Mouse (Mus musculus): ENCODE measurements around the gene Kcnf1. TPM values are rescaled to one million over a fixed set of nuclear protein-coding genes. Genes with fewer than 3 reads are reported as not detected.

Kcnf1 gene
- polyA plus RNA-seq, 1 experiment from 2014 or later = 1.3 TPM

DNA sequence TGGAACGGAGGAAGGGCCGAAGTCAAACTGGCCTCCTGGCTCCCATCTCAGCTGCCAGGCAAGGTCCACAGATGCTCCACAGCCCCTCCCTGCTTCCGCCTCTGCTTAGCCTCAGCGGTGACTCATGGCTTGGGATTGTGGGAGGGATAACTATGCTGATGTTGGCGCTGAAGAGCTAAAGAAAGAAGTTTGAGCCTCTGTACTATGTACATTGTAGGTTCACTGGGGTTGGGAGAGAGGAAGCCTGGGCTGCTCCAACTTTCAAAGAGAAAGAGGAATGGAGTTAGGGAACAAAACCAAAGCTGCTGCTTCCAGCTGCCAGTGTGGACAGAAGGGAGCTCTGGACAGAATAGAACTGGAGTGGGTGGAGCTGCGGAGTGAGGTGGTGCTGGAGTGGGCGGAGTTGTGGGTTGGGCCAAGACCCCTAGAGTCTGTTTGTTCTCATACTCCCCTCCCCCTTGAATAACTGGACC is 7.7 kb upstream of the Kcnf1 start:
- peak; percentile 40; the same call in 1 of the 2 replicates for ATAC-seq (ENCODE audit: low FRiP score)
- H3K36me3 ChIP-seq = no peaks in the 10 kb centered on the region
- no peak overlapping the region for H3K4me2 ChIP-seq (replicated peaks)
- no peak overlapping the region; the same call in 1 of the 2 replicates for H3K9ac ChIP-seq
- H3K4me3 ChIP-seq = no peak overlapping the region
- H3K27ac ChIP-seq = no peak overlapping the region
- 36% methylated on average over 7 of the region's 7 CpGs for whole genome bisulfite sequencing
- H3K4me1 ChIP-seq = peaks cover 6% of the 10 kb centered on the region; the same call in 1 of the 2 replicates
- H3K27me3 ChIP-seq = no peaks in the 10 kb centered on the region
- no peaks in the 10 kb centered on the region for H3K9me3 ChIP-seq (replicated peaks)

- 48% methylated on average over 10 of the region's 10 CpGs for WGBS
- H3K4me1 ChIP-seq = peaks cover 6% of the 10 kb centered on the region; the same call in 1 of the 2 replicates
- no peak overlapping the region for H3K27ac ChIP-seq
- H3K4me2 ChIP-seq (replicated peaks) = no peak overlapping the region
- no peaks in the 10 kb centered on the region; the same call in 1 of the 2 replicates for H3K27me3 ChIP-seq
- H3K36me3 ChIP-seq = no peaks in the 10 kb centered on the region
- H3K9ac ChIP-seq = no peak overlapping the region
- ATAC-seq (ENCODE audit: low FRiP score) = no peak
- H3K4me3 ChIP-seq = no peak overlapping the region
- no peaks in the 10 kb centered on the region for H3K9me3 ChIP-seq (replicated peaks)
Observed at GRCm38 (mm10) chr12:17183788-17184187, 7.1 kb upstream of the Kcnf1 start.

- ATAC-seq (ENCODE audit: low FRiP score) = peak; percentile 80
- Histone ChIP-seq H3K27me3 (peaks cover 36% of the 10 kb centered on the region), H3K27ac (no peak overlapping the region)
Observed at GRCm38 (mm10) chr12:17176041-17176756, 489 bp downstream of the Kcnf1 start.

DNA sequence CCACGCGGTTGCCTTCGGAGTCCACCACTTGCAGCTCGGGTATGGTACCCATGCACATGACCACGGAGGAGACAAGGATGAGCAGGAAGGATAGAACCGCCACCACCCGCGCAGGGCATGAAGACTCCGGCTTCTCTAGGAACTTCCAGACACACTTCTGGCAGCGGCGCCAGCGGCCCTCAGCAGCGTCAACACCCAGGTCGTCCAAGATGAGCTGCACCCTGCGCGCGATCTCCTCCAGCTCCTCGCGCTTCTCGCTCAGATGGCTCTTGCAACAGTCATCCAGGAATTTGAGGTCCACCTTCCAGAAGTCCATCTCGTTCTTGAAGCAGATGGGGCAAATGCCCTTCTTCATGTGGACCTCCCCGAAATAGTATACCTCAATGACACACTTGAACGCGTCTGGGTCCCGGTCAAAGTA is 1.1 kb downstream of the Kcnf1 start:
- peaks cover 9% of the 10 kb centered on the region for H3K4me1 ChIP-seq
- peak overlapping the region; percentile 54 for H3K4me3 ChIP-seq
- ATAC-seq (ENCODE audit: low FRiP score) = peak; percentile 18; the same call in 1 of the 2 replicates
- no peak overlapping the region for H3K27ac ChIP-seq
- H3K9me3 ChIP-seq (replicated peaks) = no peaks in the 10 kb centered on the region
- peak overlapping the region; percentile 98 for H3K4me2 ChIP-seq (replicated peaks)
- H3K36me3 ChIP-seq = no peaks in the 10 kb centered on the region
- H3K27me3 ChIP-seq = peaks cover 37% of the 10 kb centered on the region
- H3K9ac ChIP-seq = peak overlapping the region; percentile 67; the same call in 1 of the 2 replicates
- 17% methylated on average over 25 of the region's 25 CpGs for WGBS

More at GRCm38 (mm10) chr12:17176041-17176756, 489 bp downstream of the Kcnf1 start:
- peak overlapping the region; percentile 54 for H3K4me3 ChIP-seq
- H3K36me3 ChIP-seq = no peaks in the 10 kb centered on the region
- H3K9me3 ChIP-seq (replicated peaks) = no peaks in the 10 kb centered on the region
- peaks cover 9% of the 10 kb centered on the region for H3K4me1 ChIP-seq
- peak overlapping the region; percentile 67 for H3K9ac ChIP-seq
- under 1% methylated on average over 52 of the region's 54 CpGs for WGBS
- peak overlapping the region; percentile 98 for H3K4me2 ChIP-seq (replicated peaks)

GRCm38 (mm10) chr12:17175124-17175523 is 1.6 kb downstream of the Kcnf1 start:
- ATAC-seq (ENCODE audit: low FRiP score) = no peak
- H3K27ac ChIP-seq = no peak overlapping the region
- H3K4me2 ChIP-seq (replicated peaks) = peak overlapping the region; percentile 98
- H3K27me3 ChIP-seq = peaks cover 41% of the 10 kb centered on the region
- H3K9ac ChIP-seq = no peak overlapping the region
- WGBS = 77% methylated on average over 20 of the region's 20 CpGs
- H3K4me1 ChIP-seq = peaks cover 9% of the 10 kb centered on the region
- H3K36me3 ChIP-seq = no peaks in the 10 kb centered on the region
- H3K4me3 ChIP-seq = peak overlapping the region; percentile 54
- no peaks in the 10 kb centered on the region for H3K9me3 ChIP-seq (replicated peaks)

DNA sequence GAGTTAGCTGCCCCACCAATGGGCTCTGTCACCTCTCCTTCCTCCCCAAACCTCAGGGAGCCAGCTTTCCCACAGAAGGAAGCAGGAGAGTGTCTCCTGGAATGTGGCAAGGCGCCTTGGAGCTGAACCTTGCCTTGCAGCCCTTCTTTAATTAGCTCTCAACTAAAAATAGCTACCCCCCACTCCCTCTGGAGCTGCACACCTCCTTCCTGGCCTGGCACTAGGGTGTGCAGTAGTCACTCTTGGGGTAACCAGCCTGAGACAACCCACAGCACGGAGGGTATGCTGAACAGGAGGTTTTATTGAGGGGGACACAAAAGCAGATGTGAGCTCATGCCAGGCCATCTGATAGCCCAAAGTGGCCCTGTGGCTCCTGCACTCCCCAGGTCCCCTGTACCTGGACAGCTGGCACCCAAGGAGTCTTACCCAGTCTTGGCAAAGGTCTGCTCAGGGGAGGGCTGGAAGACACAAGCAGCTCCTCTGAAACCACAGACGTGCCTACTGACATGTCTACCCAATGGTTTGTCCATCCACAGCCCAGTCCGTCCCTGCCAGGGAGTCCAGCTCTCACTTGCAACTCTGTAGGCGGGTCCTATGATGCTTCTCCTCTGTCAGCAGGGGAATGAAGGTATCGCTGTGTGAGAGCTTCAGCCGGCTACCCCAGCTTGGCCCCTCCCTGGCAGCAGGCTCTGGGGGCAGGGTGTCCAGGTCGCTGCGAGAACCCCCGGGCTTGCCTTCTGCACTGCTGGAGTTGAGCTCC is 2.4 kb downstream of the Kcnf1 start:
- no peak for ATAC-seq (ENCODE audit: low FRiP score)

GRCm38 (mm10) chr12:17170406-17170805 is 6.3 kb downstream of the Kcnf1 start:
- Histone ChIP-seq H3K36me3 (no peaks in the 10 kb centered on the region), H3K4me2 (replicated peaks) (no peak overlapping the region), H3K27ac (no peak overlapping the region), H3K9ac (no peak overlapping the region), H3K4me1 (peaks cover 3% of the 10 kb centered on the region), H3K27me3 (peaks cover 29% of the 10 kb centered on the region), H3K9me3 (replicated peaks) (no peaks in the 10 kb centered on the region), H3K4me3 (no peak overlapping the region)
- WGBS = 88% methylated on average over 10 of the region's 10 CpGs
- ATAC-seq (ENCODE audit: low FRiP score) = no peak

More for the DNA sequence above, 2.4 kb downstream of the Kcnf1 start:
- no peak overlapping the region for H3K4me3 ChIP-seq
- peaks cover 46% of the 10 kb centered on the region for H3K27me3 ChIP-seq
- no peak overlapping the region for H3K4me2 ChIP-seq (replicated peaks)
- H3K9me3 ChIP-seq (replicated peaks) = no peaks in the 10 kb centered on the region
- no peak overlapping the region for H3K27ac ChIP-seq
- H3K9ac ChIP-seq = no peak overlapping the region
- H3K4me1 ChIP-seq = peaks cover 9% of the 10 kb centered on the region
- H3K36me3 ChIP-seq = no peaks in the 10 kb centered on the region
- WGBS = 76% methylated on average over 10 of the region's 10 CpGs

- Histone ChIP-seq H3K9me3 (replicated peaks) (no peaks in the 10 kb centered on the region), H3K27ac (no peak overlapping the region), H3K27me3 (peaks cover 9% of the 10 kb centered on the region; the same call in 1 of the 2 replicates), H3K4me3 (no peak overlapping the region), H3K4me1 (no peaks in the 10 kb centered on the region), H3K9ac (no peak overlapping the region), H3K36me3 (no peaks in the 10 kb centered on the region), H3K4me2 (replicated peaks) (no peak overlapping the region)
- no peak for ATAC-seq (ENCODE audit: low FRiP score)
- WGBS = 89% methylated on average over 2 of the region's 2 CpGs
Observed at GRCm38 (mm10) chr12:17166116-17166515, 10.6 kb downstream of the Kcnf1 start.

DNA sequence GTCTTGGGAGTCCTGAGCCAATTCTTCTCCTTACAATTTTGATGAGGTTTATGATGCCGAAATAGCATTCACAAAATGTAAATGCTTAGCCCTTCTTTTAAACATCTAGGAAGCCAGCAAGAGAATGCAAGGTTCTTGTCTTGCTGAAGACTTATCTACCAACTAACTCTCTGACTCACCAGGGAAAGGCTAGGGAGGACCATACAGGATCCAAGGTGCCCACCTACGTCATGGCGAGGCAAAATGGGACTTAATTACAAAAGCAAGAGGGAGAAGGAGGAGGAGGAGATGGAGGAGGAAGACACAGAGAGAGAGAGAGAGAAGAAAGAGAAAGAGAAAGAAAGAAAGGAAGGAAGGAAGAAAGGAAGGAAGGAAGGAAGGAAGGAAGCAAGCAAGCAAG is 12.7 kb downstream of the Kcnf1 start:
- Histone ChIP-seq H3K9me3 (replicated peaks) (no peaks in the 10 kb centered on the region), H3K4me3 (no peak overlapping the region), H3K27me3 (no peaks in the 10 kb centered on the region), H3K36me3 (no peaks in the 10 kb centered on the region), H3K27ac (no peak overlapping the region), H3K4me1 (no peaks in the 10 kb centered on the region), H3K9ac (no peak overlapping the region), H3K4me2 (replicated peaks) (no peak overlapping the region)
- ATAC-seq (ENCODE audit: low FRiP score) = no peak
- 95% methylated on average over 3 of the region's 3 CpGs for whole genome bisulfite sequencing

DNA sequence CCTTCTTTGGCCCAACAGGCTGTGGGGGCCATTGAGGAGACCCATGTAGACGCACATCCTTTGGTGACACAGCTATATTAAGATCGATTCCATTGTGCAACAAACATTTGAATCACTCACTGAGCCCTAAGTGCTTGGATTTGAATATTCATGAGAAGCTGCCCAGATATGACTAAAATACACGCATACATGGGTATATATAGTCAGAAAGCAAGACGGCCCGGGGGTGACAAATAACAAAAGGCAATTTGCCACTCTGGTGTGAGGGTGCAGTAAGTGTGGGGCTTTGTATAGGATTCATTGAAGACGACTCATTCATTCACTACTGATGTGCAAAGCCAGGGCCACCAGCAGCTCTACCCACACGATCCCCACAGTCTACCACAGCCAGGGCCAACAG is 17.1 kb downstream of the Kcnf1 start:
- Histone ChIP-seq H3K9me3 (replicated peaks) (no peaks in the 10 kb centered on the region), H3K36me3 (no peaks in the 10 kb centered on the region), H3K9ac (no peak overlapping the region), H3K4me1 (no peaks in the 10 kb centered on the region), H3K4me2 (replicated peaks) (no peak overlapping the region), H3K4me3 (no peak overlapping the region), H3K27ac (no peak overlapping the region), H3K27me3 (no peaks in the 10 kb centered on the region)
- ATAC-seq (ENCODE audit: low FRiP score) = no peak
- 88% methylated on average over 7 of the region's 7 CpGs for WGBS

GRCm38 (mm10) chr12:17157558-17157957 is 19.1 kb downstream of the Kcnf1 start:
- Histone ChIP-seq H3K36me3 (no peaks in the 10 kb centered on the region), H3K9me3 (replicated peaks) (no peaks in the 10 kb centered on the region), H3K4me2 (replicated peaks) (no peak overlapping the region), H3K9ac (no peak overlapping the region), H3K4me3 (no peak overlapping the region), H3K4me1 (no peaks in the 10 kb centered on the region), H3K27me3 (no peaks in the 10 kb centered on the region), H3K27ac (no peak overlapping the region)
- ATAC-seq (ENCODE audit: low FRiP score) = no peak
- 87% methylated on average over 15 of the region's 15 CpGs for WGBS

DNA sequence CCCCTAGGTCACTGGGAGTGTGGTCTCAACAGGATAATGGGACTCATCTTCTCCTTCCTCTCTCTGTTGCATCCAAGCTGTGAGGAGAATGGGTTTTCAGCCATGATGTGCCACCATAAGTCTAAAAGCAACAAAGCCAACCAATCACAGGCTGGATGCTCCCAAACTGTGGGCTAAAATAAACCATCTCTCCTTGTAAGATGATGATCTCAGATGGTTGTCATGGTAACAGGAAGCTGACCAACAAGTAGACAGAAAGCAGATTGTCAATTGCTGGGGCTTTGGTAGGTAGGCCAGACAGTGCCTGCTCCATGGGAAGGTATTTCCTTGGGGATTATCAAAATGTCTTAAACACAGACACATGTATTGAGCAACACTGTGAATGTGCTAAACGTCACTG is 20.9 kb downstream of the Kcnf1 start:
- no peak for ATAC-seq (ENCODE audit: low FRiP score)
- WGBS = 80% methylated on average over 1 of the region's 1 CpGs
- Histone ChIP-seq H3K36me3 (no peaks in the 10 kb centered on the region), H3K4me2 (replicated peaks) (no peak overlapping the region), H3K27me3 (no peaks in the 10 kb centered on the region), H3K9ac (no peak overlapping the region), H3K4me1 (no peaks in the 10 kb centered on the region), H3K4me3 (no peak overlapping the region), H3K9me3 (replicated peaks) (no peaks in the 10 kb centered on the region), H3K27ac (no peak overlapping the region)
